Mouse (Mus musculus): ENCODE data around the gene Rxra.

DNA sequence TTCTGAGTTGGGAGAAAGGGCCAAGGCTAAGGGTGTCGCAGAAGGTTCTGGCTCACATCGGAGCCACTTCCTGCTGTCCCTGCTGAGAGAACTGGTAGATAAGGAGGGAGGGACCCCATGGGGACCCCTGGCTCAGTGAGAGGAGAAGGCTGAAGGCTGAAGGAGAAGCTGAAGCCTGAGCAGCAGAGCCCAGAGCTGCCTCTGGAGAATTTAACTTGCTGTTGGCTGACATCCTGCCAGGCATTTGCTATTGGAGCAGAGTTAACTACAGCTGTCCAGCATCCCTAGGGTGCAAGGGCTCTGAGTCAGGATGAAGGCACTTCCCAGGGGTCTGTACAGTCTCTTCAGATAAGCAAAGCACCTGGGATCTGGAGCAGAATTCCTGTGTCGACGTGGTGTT lies 122.8 kb downstream of the Rxra start:
- TF ChIP-seq CTCF (conservative IDR thresholded peaks at IDR 0.05; ENCODE audit: insufficient read depth, insufficient read length, low read depth, low read length) = no peak
- no peak for TF ChIP-seq POLR2A (IDR thresholded peaks at IDR 0.05; ENCODE audit: low read depth, low read length)

Data from kidney, adult 2 months (tissue).